Mouse (Mus musculus): ENCODE results near the gene Gpr137c.

Gene Gpr137c

GRCm38 (mm10) chr14:45219281-45220089 is at the start of gene Gpr137c:
Gpr137c (plus strand) TSS chr14:45219717.
- in situ Hi-C loops (cut with MboI, MseI) = loop anchor here (5.0 kb wide), 1 partner anchor 212 kb away; no protein-coding TSS in a partner anchor

GRCm38 (mm10) chr14:45172260-45172659 is 47.3 kb upstream of the Gpr137c start:
- in situ Hi-C loops (cut with MboI, MseI) = no loop called here

GRCm38 (mm10) chr14:45175012-45175740 is 44.3 kb upstream of the Gpr137c start:
- in situ Hi-C loops (cut with MboI, MseI) = no loop called here

DNA sequence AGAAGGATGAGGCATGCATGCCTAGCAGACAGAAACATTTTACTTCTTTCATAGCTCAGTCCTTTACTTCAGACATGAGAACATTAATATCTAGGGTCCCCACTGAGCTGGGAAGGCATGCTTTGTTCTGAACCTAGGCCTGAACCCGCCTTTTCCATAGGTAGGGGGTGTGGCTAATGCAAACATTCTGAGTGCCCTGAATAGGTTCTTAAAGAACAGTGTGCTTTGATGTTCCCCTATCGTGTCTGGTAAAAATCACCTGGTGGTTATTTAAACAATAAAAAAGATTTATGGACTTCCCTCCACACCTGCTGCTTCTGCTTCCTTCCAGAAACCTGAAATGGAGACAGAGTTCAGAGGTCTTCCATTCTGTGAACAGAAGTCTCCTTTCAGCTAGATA is 40.3 kb upstream of the Gpr137c start:
- in situ Hi-C loops (cut with MboI, MseI) = no loop called here

GRCm38 (mm10) chr14:45179606-45180005 is 39.9 kb upstream of the Gpr137c start:
- in situ Hi-C loops (cut with MboI, MseI) = no loop called here

DNA sequence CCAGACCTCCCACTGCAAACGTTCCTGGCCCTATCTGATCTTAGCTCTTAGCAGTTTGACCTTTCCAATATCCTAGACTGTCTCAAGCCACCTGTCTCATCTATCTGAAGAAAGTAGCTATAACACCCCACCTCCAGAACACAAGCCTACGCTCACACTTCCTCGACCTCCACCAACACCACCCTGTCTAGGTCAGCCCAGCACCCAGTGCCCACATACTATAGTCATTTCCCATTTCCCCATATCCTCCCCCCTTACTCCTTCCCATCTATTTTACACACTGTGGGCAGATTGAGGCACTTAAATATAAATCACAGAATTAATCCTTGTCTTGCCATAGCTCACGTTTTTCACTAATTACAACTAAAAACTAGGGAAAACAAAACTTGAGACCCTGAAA is 37.9 kb upstream of the Gpr137c start:
- in situ Hi-C loops (cut with MboI, MseI) = no loop called here

DNA sequence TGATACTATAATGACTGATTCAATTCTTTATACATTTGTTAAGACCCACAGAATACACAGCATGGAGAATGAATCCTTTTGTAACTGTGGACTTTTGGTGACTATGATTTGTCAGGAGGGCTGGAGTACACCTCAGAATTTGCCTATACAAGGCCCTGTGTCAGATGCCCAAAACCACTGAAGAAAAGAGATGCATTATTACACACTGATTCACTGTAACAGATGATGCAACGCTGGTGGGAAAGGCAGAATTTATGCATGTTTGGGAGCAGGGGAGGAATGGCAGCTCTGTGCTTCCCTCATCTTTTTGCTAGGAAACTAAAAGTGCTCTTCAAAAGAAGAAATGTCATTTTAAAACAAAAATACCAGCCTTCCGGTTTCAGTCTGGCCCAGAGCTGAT is 28.5 kb upstream of the Gpr137c start:
- in situ Hi-C loops (cut with MboI, MseI) = no loop called here

DNA sequence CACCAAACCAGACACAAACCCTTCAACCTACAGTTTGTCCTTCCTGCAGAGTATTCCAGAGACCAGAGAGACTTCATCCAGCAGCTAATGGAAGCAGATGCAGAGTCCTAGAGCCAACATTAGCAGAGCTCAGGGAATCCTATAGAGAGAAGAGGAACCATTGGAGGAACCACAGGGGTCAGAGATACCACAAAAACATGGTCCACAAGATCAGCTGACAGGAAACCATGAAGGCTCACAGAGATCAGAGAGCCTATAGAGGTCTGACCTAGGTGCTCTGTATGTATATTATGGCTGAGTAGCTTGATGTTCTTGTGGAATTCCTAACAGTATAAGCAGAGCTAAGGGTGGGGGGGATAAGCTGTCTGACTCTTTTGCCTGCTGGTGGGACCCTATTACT is 18.9 kb upstream of the Gpr137c start:
- in situ Hi-C loops (cut with MboI, MseI) = no loop called here

DNA sequence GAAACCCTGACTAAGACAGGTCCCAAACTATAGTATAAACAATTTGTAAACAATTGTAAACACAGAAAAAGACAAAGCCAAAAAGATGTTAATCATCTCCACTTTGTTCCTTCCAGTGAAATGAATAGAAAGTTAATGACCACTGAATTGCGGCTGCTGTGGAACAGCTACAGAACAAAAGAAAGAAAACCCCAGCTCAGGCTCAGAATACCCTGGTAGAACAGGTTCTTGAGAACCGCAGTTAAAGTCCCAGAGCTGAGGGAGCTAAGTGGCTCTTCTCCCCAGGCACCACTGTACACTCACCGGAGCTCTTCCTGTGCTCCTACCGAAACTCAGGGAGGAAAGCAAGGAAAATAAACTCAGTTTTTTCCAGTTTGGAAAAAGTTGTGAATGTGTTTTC is 8.8 kb upstream of the Gpr137c start:
- in situ Hi-C loops (cut with MboI, MseI) = no loop called here

DNA sequence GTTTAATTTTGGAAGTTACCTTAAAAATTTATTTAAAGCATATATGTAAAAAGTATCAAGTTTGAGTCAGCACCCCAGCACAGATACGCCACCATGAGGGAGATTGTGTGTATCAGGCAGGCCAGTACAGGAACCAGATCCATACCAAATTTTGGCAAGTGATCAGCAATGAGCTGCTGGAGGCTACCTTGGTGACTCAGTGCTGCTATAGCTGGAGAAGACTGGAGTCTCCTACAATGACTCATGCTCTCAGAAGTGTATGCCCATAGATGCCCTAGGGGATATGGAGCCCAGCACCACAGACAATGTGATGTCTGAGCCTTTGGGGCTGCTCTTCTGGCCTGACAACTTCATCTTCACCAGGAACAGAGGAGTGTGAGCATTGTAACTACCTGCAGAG is 8.1 kb upstream of the Gpr137c start:
- in situ Hi-C loops (cut with MboI, MseI) = no loop called here

DNA sequence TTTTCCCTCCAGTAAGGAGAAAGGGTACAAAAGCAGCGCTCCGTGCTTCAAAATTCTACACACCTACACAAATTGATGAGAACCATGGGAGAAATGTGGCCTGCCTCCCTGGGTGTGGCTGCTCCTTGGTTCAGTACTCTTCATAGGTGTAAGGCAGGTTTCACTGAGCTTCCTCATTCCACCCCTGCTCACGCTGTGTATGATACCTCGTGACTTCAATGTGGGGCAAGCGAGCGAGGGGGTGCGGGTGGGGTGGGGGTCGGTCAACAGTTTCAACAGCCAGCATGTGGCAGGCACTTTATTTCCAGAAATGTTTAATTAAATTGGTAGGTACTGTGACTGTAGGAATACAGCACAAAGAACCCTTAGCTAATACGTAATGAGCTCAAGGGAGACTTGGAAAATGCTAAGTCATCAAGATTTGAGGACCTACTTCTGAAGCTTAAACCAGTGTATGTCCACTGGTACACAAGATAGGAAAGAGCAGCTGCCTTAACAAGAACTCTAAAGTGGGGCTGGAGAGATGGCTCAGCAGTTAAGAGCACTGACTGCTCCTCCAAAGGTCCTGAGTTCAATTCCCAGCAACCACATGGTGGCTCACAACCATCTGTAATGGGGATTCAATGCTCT is 2.7 kb upstream of the Gpr137c start:
- in situ Hi-C loops (cut with MboI, MseI) = loop anchor here (5.0 kb wide), 1 partner anchor 210 kb away; no protein-coding TSS in a partner anchor

GRCm38 (mm10) chr14:45217693-45218092 is 1.8 kb upstream of the Gpr137c start:
- in situ Hi-C loops (cut with MboI, MseI) = loop anchor here (5.0 kb wide), 1 partner anchor 210 kb away; no protein-coding TSS in a partner anchor

DNA sequence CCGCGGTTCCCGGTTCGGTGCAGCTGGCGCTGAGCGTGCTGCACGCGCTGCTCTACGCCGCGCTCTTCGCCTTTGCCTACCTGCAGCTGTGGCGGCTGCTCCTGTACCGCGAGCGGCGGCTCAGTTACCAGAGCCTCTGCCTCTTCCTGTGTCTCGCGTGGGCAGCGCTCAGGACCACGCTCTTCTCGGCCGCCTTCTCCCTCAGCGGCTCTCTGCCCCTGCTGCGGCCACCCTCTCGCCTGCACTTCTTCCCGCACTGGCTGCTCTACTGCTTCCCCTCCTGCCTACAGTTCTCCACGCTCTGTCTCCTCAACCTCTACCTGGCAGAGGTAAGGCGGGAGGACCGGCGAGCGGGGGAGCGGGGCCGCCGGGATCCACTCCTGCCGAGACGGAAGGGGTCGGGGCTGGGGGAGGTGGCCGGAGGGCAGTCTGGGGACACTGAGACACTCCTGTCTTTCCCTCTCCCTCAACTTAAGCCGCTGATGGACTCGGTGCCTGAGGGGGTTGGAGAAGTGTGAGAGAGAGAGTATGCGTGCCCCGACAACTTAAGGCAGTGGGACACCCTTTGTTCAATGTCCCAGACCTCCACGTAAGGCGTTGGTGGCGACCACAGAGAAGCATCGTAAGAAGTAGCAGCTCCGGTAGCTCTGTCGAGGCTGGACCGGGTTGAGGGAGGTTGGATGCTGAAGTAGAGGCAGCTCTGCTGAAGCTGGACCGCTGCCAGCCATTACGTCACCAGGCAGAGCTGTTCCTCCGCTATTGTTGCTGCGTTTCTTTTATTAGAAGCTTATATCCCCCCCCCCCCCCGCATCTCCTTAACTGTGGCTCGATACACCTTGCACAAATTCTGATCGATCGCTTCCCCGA is 806 bp downstream of the Gpr137c start, which contains the start of gene Txndc16:
TSS of gene Txndc16 (minus strand) at position 239 of the 867 bp plus-strand sequence.
- in situ Hi-C loops (cut with MboI, MseI) = no loop called here

DNA sequence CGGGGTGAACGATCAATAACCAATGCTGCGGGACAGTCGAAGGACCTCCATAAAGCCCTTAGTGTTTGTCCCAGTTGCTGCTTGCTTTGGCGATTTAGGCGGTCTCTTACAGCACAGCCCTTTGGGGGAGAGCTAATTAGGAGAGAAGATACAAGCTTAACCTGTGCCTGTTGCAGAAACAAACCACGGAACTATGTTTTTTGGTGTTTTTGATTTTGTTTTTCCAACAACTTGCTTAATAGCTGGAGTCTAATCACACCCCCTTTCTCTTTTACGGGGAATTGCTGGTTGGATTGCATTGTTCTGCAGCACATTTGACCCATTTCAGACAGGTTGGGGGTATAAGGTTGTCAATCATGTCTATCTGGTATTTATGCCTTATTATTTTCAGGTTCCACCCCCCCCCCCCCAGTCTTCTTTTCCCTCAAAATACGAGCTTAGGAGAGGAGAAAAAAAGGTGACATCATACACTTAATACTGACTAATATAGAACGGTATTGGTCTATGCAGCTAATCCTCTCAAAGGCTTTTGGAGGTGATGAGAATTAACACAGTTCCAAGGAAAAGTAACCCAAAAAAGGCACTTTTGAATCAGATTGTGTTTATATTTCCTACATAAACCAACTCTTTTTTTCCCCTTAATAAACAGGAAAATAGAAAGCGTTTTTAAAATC is 1.6 kb downstream of the Gpr137c start:
- in situ Hi-C loops (cut with MboI, MseI) = no loop called here

- in situ Hi-C loops (cut with MboI, MseI) = no loop called here
These were observed 19.5 kb downstream of the Gpr137c start for GRCm38 (mm10) chr14:45239042-45239441.

- in situ Hi-C loops (cut with MboI, MseI) = no loop called here
These were observed 22.1 kb downstream of the Gpr137c start for GRCm38 (mm10) chr14:45241613-45242012.

GRCm38 (mm10) chr14:45251548-45252076 is 32.1 kb downstream of the Gpr137c start:
- in situ Hi-C loops (cut with MboI, MseI) = no loop called here

DNA sequence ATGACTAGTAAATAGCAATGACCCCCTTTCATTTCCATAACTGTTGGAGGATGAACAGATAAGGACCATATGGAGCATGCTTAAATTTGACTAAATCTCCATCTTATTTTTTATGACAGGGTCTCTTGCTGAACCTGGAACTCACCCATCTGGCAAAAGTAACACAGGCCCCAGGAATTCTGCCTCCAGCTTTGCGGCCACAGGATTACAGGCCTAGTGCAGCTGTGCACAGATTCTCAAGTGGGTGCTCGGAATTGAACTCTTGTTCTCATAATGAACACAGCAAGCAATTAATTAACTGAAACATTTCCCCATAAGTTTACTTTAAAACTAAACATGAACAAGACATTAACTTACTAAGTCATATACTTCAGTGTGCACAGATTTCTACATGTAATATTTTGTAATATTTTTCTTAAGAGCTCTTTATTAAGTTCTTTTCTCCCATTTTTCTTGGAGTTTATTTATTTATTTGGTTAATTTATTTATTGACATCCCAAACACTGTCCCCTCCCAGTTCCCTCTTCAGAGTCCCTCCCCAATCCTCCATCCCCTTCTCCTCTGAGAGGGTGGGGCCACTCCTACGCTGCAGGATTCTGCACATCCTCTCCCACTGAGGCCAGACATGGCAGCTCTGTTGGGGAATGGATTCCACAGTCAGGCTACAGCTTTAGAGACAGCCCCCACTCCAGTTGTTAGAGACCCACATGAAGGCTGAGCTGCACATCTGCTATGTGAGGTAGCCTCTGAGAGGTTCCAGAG is 44.5 kb downstream of the Gpr137c start:
- in situ Hi-C loops (cut with MboI, MseI) = no loop called here

DNA sequence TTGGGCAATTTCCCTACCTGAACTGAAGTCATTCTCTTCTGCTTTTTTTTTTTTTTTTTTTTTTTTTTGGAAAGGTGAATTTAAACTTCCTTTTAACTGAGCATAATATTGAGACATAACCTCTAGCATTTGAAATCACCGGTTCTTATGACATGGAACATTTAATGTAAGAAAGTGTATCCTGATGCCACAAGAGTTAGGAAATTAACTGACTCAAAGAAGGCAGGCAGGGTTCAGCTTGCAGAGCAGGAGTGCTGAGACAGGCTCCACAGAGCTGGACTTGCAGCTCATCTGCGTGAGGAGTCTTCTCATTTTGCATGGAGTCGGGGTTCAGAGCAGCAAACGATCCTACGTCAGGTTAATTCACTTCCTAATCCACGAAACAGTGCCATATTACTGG is 56.3 kb downstream of the Gpr137c start:
- in situ Hi-C loops (cut with MboI, MseI) = no loop called here

GRCm38 (mm10) chr14:45282066-45282465 is 62.5 kb downstream of the Gpr137c start:
- in situ Hi-C loops (cut with MboI, MseI) = no loop called here
